Mouse (Mus musculus): Measurements from ENCODE around the gene Nin. TPM values are rescaled to one million over a fixed set of nuclear protein-coding genes. Genes with fewer than 3 reads are reported as not detected.

Nin gene
- total RNA-seq, 2 experiments from 2014 or later = 29.5 to 38.3 TPM

- DNase-seq = no peak
These were observed 6.0 kb upstream of the Nin start for GRCm38 (mm10) chr12:70119552-70119951.

- no peak for DNase-seq
These were observed 5.3 kb upstream of the Nin start for GRCm38 (mm10) chr12:70118721-70119345.

- peak; percentile 35 for DNase-seq
These were observed 3.6 kb upstream of the Nin start for GRCm38 (mm10) chr12:70117146-70117545.

GRCm38 (mm10) chr12:70112090-70112383, 1.5 kb downstream of the Nin start:
- no peak for DNase-seq

- peak; percentile 87 for DNase-seq
These were observed 2.0 kb downstream of the Nin start for GRCm38 (mm10) chr12:70111367-70112089.

GRCm38 (mm10) chr12:70111117-70111366, 2.5 kb downstream of the Nin start:
- no peak for DNase-seq

GRCm38 (mm10) chr12:70110375-70111116, 3.0 kb downstream of the Nin start:
- DNase-seq = no peak

GRCm38 (mm10) chr12:70109921-70110320, 3.6 kb downstream of the Nin start:
- peak; percentile 59 for DNase-seq

GRCm38 (mm10) chr12:70108104-70108503, 5.4 kb downstream of the Nin start:
- no peak for DNase-seq

- DNase-seq = no peak
These were observed 7.0 kb downstream of the Nin start for GRCm38 (mm10) chr12:70106508-70106907.

- DNase-seq = no peak
These were observed 7.6 kb downstream of the Nin start for GRCm38 (mm10) chr12:70105885-70106284.

- DNase-seq = no peak
These were observed 8.6 kb downstream of the Nin start for GRCm38 (mm10) chr12:70104776-70105420.

- no peak for DNase-seq
These were observed 9.3 kb downstream of the Nin start for GRCm38 (mm10) chr12:70104199-70104598.

GRCm38 (mm10) chr12:70103257-70103656, 10.3 kb downstream of the Nin start:
- DNase-seq = no peak

GRCm38 (mm10) chr12:70102426-70102825, 11.1 kb downstream of the Nin start:
- DNase-seq = peak; percentile 39

GRCm38 (mm10) chr12:70101823-70102222, 11.7 kb downstream of the Nin start:
- no peak for DNase-seq

- DNase-seq = no peak
These were observed 15.6 kb downstream of the Nin start for GRCm38 (mm10) chr12:70097901-70098300.

- DNase-seq = peak; percentile 83
These were observed 16.2 kb downstream of the Nin start for GRCm38 (mm10) chr12:70097316-70097715.

GRCm38 (mm10) chr12:70093266-70093893, 20.1 kb downstream of the Nin start:
- DNase-seq = no peak

- DNase-seq = no peak
These were observed 25.2 kb downstream of the Nin start for GRCm38 (mm10) chr12:70088297-70088696.

- no peak for DNase-seq
These were observed 28.2 kb downstream of the Nin start for GRCm38 (mm10) chr12:70085351-70085750.

GRCm38 (mm10) chr12:70084198-70084597, 29.3 kb downstream of the Nin start:
- no peak for DNase-seq

- DNase-seq = no peak
These were observed 29.8 kb downstream of the Nin start for GRCm38 (mm10) chr12:70083737-70084136.
